7 mouse cellular contexts compared by ENCODE assay signal in genomic region chr9:95858027-95858570, GRCm38 (mm10). TPM values are rescaled to one million over a fixed set of nuclear protein-coding genes. Genes with fewer than 3 reads are reported as not detected.
DNase-seq lines count a peak whose midpoint lies in the region; ATAC-seq and TF ChIP-seq lines count a peak whose summit lies in the region.

No protein-coding gene starts in this region.

- H3K4me3 ChIP-seq in embryonic facial prominence, embryonic 10.5 days: peak overlapping the region; percentile 92
- peak overlapping the region; percentile 75 for H3K4me3 ChIP-seq in hindbrain, embryonic 15.5 days
- peak overlapping the region; percentile 68 for H3K4me3 ChIP-seq in lung, adult 2 months (replicated peaks; ENCODE audit: extremely low read depth, low read depth, low read length)
- H3K4me3 ChIP-seq in neural tube, embryonic 15.5 days (replicated peaks): peak overlapping the region; percentile 97

- peaks cover 3% of the 10 kb centered on the region for H3K4me1 ChIP-seq in embryonic facial prominence, embryonic 10.5 days
- H3K4me1 ChIP-seq in hindbrain, embryonic 15.5 days (replicated peaks): peaks cover 9% of the 10 kb centered on the region; the same call in 1 of the 2 replicates
- H3K4me1 ChIP-seq in lung, adult 2 months (ENCODE audit: control insufficient read depth, insufficient read depth, low read length): 0 out of 2 replicates have a peak, but pooled peaks cover 2% of the 10 kb centered on the region
- H3K4me1 ChIP-seq in neural tube, embryonic 15.5 days: peaks cover 8% of the 10 kb centered on the region

- peak; percentile 49 for ATAC-seq in CD4-positive, CD25-positive, alpha-beta regulatory T cell, adult 4 months
- peak; percentile 52 for ATAC-seq in hindbrain, embryonic 15.5 days (ENCODE audit: low FRiP score, low read depth)
- ATAC-seq in neural tube, embryonic 15.5 days (ENCODE audit: low FRiP score): peak; percentile 62

- H3K9ac ChIP-seq in hindbrain, embryonic 15.5 days: peak overlapping the region; percentile 64
- peak overlapping the region; percentile 74 for H3K9ac ChIP-seq in neural tube, embryonic 15.5 days (replicated peaks)

- no peak for TF ChIP-seq POLR2A in lung, adult 2 months (IDR thresholded peaks at IDR 0.05; ENCODE audit: borderline replicate concordance, extremely low read depth, low read depth, low read length)

- H3K27me3 ChIP-seq in embryonic facial prominence, embryonic 10.5 days (replicated peaks; ENCODE audit: low read depth, poor library complexity, severe bottlenecking): no peaks in the 10 kb centered on the region
- H3K27me3 ChIP-seq in hindbrain, embryonic 15.5 days: no peaks in the 10 kb centered on the region
- no peaks in the 10 kb centered on the region for H3K27me3 ChIP-seq in neural tube, embryonic 15.5 days (replicated peaks)

- peak overlapping the region; percentile 66 for H3K4me2 ChIP-seq in hindbrain, embryonic 15.5 days
- peak overlapping the region; percentile 95 for H3K4me2 ChIP-seq in neural tube, embryonic 15.5 days

- under 1% methylated on average over 31 of the region's 31 CpGs for WGBS in embryonic facial prominence, embryonic 10.5 days
- WGBS in hindbrain, embryonic 15.5 days: under 1% methylated on average over 31 of the region's 31 CpGs
- under 1% methylated on average over 31 of the region's 31 CpGs for WGBS in lung, adult 2 months
- under 1% methylated on average over 31 of the region's 31 CpGs for WGBS in neural tube, embryonic 15.5 days

- H3K36me3 ChIP-seq in embryonic facial prominence, embryonic 10.5 days (replicated peaks): peaks cover 13% of the 10 kb centered on the region
- H3K36me3 ChIP-seq in hindbrain, embryonic 15.5 days: no peaks in the 10 kb centered on the region
- no peaks in the 10 kb centered on the region for H3K36me3 ChIP-seq in neural tube, embryonic 15.5 days

- DNase-seq in MEL-GATA-1-ER (ENCODE audit: extremely low read depth, low read depth): peak; percentile 73
- peak; percentile 74 for DNase-seq in embryonic facial prominence, embryonic 10.5 days (ENCODE audit: low spot score)
- no peak for DNase-seq in lung, adult 2 months
- DNase-seq in right cerebral cortex, postnatal 4 days: no peak

- no peak for TF ChIP-seq CTCF in lung, adult 2 months (IDR thresholded peaks at IDR 0.05; ENCODE audit: insufficient read depth, low read length)

- peak overlapping the region; percentile 93 for H3K27ac ChIP-seq in embryonic facial prominence, embryonic 10.5 days (replicated peaks)
- peak overlapping the region; percentile 76 for H3K27ac ChIP-seq in hindbrain, embryonic 15.5 days (replicated peaks)
- peak overlapping the region; percentile 81 for H3K27ac ChIP-seq in neural tube, embryonic 15.5 days (replicated peaks)

- no peaks in the 10 kb centered on the region for H3K9me3 ChIP-seq in embryonic facial prominence, embryonic 10.5 days
- H3K9me3 ChIP-seq in hindbrain, embryonic 15.5 days: no peaks in the 10 kb centered on the region
- H3K9me3 ChIP-seq in neural tube, embryonic 15.5 days (replicated peaks): no peaks in the 10 kb centered on the region

RNA-seq across cellular contexts. Expression of gene Atr, which starts 0.7 kb away (rescaled TPM):
- polyA plus RNA-seq in CD4-positive, CD25-positive, alpha-beta regulatory T cell, adult 4 months (2017; shearing (Covaris generic)): 10 to 100 TPM; 24.4 to 25.2 TPM
- polyA plus RNA-seq in embryonic facial prominence, embryonic 10.5 days (2016; fragmentation: Nextera tagmentation; extraction: Ambion mirVana): 21.8 and 22.9 TPM in 2 replicates
- polyA plus RNA-seq in hindbrain, embryonic 15.5 days (2015; fragmentation: Nextera tagmentation; extraction: Ambion mirVana): 10.1 and 10.9 TPM in 2 replicates
- polyA plus RNA-seq in lung, adult 2 months (2012; rRNA removed): 1.4 and 2.1 TPM in 2 replicates
- 10.1 and 12.1 TPM in 2 replicates for polyA plus RNA-seq in neural tube, embryonic 15.5 days (2015; fragmentation: Nextera tagmentation; extraction: Ambion mirVana)

RNA-seq across cellular contexts. Expression of gene Pls1, which starts 13.0 kb away (rescaled TPM):
- polyA plus RNA-seq in CD4-positive, CD25-positive, alpha-beta regulatory T cell, adult 4 months (2017; shearing (Covaris generic)): 1 to 10 TPM in 1 of 2 experiments, under 1 TPM in 1; 0.42 to 2.1 TPM
- polyA plus RNA-seq in embryonic facial prominence, embryonic 10.5 days (2016; fragmentation: Nextera tagmentation; extraction: Ambion mirVana): 7.5 and 8.7 TPM in 2 replicates
- 1.9 and 2.9 TPM in 2 replicates for polyA plus RNA-seq in hindbrain, embryonic 15.5 days (2015; fragmentation: Nextera tagmentation; extraction: Ambion mirVana)
- polyA plus RNA-seq in lung, adult 2 months (2012; rRNA removed): 1.9 and 3.8 TPM in 2 replicates
- polyA plus RNA-seq in neural tube, embryonic 15.5 days (2015; fragmentation: Nextera tagmentation; extraction: Ambion mirVana): 2.6 and 9.0 TPM in 2 replicates

Comparison
In these comparisons a context has a peak if more than half of its experiments do, and no peak if none do; other contexts are left out.
1. DNase-seq: peak in MEL-GATA-1-ER (single experiment) and embryonic facial prominence, embryonic 10.5 days (single experiment); none in lung, adult 2 months (single experiment) and right cerebral cortex, postnatal 4 days (single experiment).
2. Peak in every context shown above with its lines, with median percentiles within 50 percentile points of each other: ATAC-seq, H3K27ac ChIP-seq and H3K4me3 ChIP-seq.